Mouse (Mus musculus): Measurements from ENCODE around the gene Col25a1. TPM values are rescaled to one million over a fixed set of nuclear protein-coding genes. Genes with fewer than 3 reads are reported as not detected.

Gene Col25a1
- polyA plus RNA-seq, 1 experiment: 3.7 TPM

DNA sequence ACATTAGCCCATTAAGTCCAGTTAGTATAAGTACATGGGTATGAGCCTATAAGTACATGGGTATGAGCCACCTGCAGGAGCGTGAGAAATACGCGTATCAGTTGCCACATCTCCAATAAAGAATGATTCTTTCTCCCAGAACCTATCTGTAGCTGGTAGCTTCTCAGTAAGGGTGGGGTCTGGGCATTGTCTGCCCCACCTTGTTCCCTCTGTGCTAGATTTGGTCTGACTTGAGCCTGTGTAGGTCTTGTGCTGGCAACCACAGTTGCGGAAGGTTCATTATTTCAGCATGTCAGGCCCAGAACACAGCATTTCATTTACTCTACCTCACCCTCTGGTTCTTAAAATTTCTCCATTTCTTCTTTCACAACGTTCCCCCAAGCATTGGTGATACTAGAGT, 250.4 kb downstream of the Col25a1 start:
- no peak overlapping the region for H3K27ac ChIP-seq (ENCODE audit: insufficient read depth, low read length)
- TF ChIP-seq POLR2A (IDR thresholded peaks at IDR 0.05; ENCODE audit: borderline replicate concordance, insufficient read depth, low read length): no peak
- TF ChIP-seq CTCF (IDR thresholded peaks at IDR 0.05; ENCODE audit: borderline replicate concordance, insufficient read depth, low read depth, low read length): no peak
- H3K4me1 ChIP-seq (ENCODE audit: control insufficient read depth, insufficient read depth, low read length): no peaks in the 10 kb centered on the region
- no peaks in the 10 kb centered on the region for H3K27me3 ChIP-seq (ENCODE audit: control insufficient read depth, insufficient read depth, low read length)
- no peak overlapping the region for H3K4me3 ChIP-seq (replicated peaks; ENCODE audit: insufficient read depth, low read depth, low read length)
- no peak for DNase-seq
- WGBS: 90% methylated on average over 5 of the region's 5 CpGs

DNA sequence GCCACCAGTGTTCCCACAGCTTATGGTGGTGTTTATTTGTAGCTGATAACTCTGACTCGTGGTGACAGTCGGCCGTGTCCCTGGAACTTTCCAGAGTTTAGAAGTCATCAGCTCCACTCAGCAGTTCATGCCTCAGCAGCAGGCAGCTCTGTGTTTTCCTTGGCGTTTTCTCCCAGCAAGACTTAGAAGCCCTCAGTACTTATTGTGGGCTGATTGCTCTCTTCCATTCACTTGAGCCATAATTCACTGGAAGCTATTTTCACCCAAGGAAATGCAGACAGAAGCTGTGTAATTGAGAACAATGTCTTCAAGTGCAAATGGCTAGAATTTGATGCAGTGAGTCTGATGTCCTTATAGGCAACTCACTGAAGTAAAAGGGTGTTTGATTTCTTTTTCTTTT, 254.6 kb downstream of the Col25a1 start:
- TF ChIP-seq POLR2A (IDR thresholded peaks at IDR 0.05; ENCODE audit: borderline replicate concordance, insufficient read depth, low read length) (no peak), CTCF (IDR thresholded peaks at IDR 0.05; ENCODE audit: borderline replicate concordance, insufficient read depth, low read depth, low read length) (no peak)
- no peak for DNase-seq
- Histone ChIP-seq H3K27ac (ENCODE audit: insufficient read depth, low read length) (no peak overlapping the region), H3K4me3 (replicated peaks; ENCODE audit: insufficient read depth, low read depth, low read length) (no peak overlapping the region), H3K4me1 (ENCODE audit: control insufficient read depth, insufficient read depth, low read length) (no peaks in the 10 kb centered on the region), H3K27me3 (ENCODE audit: control insufficient read depth, insufficient read depth, low read length) (no peaks in the 10 kb centered on the region)
- WGBS: 80% methylated on average over 4 of the region's 4 CpGs

DNA sequence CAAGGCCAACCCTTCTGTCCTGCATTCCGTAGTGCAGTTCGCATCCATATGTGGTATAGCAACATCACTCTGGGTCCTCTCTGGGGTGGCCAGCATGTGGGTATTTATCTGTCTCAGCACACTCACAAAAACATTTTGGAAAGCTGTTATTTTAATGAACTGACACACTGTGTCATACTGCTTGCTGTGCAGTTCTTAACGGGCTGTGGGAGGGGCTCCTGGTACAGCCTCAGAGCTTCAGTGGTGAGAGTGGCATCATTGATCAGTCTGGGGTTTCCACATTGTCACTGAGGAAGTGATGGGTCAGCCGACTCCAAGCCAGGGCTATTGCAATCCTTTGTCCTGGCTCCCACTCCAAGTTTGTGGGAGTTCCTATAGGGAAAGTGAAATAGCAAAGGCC, 255.9 kb downstream of the Col25a1 start:
- Histone ChIP-seq H3K27ac (ENCODE audit: insufficient read depth, low read length) (no peak overlapping the region), H3K27me3 (ENCODE audit: control insufficient read depth, insufficient read depth, low read length) (no peaks in the 10 kb centered on the region)
- 75% methylated on average over 4 of the region's 4 CpGs for WGBS

DNA sequence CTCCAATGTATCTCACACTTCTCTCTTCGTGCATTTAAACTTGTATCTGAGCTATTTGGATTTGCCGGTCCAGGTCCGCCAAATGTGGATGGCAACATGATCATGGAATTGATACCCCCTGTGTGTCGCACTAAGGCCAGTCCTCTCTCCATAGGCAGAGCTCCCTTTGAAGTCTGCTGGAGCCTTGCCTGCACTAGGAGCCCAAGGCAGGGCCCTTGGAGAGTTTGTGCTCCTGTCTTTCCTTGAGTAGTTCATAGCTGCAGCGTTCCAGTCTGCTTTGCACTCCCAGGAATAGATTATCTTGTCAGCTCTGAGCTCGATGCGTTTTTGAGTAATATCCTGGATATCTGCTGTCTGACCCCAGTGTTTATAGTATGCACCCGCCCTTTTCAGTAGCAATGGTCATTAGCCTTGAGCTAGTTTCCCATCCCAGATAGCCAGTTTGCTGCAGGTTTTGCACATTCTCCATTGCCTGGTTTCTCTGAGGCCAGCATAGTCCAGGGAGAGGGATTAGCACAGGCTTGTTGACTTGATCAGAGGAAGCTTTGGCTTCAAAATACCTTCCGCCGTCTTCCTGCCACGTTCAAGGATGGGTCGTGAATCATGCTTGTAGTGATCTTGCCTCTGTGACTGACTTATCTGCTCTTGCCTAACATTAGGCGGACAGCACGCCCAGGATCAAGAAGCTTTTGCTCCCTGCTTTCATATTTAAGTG, 258.1 kb downstream of the Col25a1 start:
- Histone ChIP-seq H3K4me1 (ENCODE audit: control insufficient read depth, insufficient read depth, low read length) (no peaks in the 10 kb centered on the region), H3K27me3 (ENCODE audit: control insufficient read depth, insufficient read depth, low read length) (no peaks in the 10 kb centered on the region), H3K27ac (ENCODE audit: insufficient read depth, low read length) (no peak overlapping the region), H3K4me3 (replicated peaks; ENCODE audit: insufficient read depth, low read depth, low read length) (no peak overlapping the region)
- no peak for DNase-seq
- no peak for TF ChIP-seq POLR2A (IDR thresholded peaks at IDR 0.05; ENCODE audit: borderline replicate concordance, insufficient read depth, low read length)
- no peak for TF ChIP-seq CTCF (IDR thresholded peaks at IDR 0.05; ENCODE audit: borderline replicate concordance, insufficient read depth, low read depth, low read length)
- WGBS: 90% methylated on average over 14 of the region's 14 CpGs

More for the DNA sequence above, 255.9 kb downstream of the Col25a1 start:
- Histone ChIP-seq H3K4me1 (ENCODE audit: control insufficient read depth, insufficient read depth, low read length) (no peaks in the 10 kb centered on the region), H3K4me3 (replicated peaks; ENCODE audit: insufficient read depth, low read depth, low read length) (no peak overlapping the region)
- DNase-seq: no peak
- TF ChIP-seq CTCF (IDR thresholded peaks at IDR 0.05; ENCODE audit: borderline replicate concordance, insufficient read depth, low read depth, low read length): no peak
- no peak for TF ChIP-seq POLR2A (IDR thresholded peaks at IDR 0.05; ENCODE audit: borderline replicate concordance, insufficient read depth, low read length)

DNA sequence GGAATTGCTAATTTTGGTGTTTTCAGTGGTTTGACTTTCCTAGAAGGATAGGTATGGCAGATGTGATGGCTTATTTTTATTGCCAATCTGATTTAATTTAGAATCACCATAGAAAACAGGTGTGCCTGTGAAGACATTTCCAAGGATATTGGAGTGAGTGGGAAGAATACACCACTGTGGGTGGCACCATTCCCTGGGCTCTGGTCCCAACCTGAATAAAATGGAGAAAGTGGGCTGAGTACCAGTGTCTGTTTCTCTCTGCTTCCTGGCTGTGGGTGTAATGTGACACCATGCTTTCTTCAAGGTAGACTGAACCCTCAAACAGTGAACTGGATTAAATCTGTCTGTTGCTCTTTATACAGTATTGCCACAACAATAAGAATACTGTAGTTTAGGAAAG, 265.3 kb downstream of the Col25a1 start:
- DNase-seq: no peak
- H3K27ac ChIP-seq (ENCODE audit: insufficient read depth, low read length): no peak overlapping the region

DNA sequence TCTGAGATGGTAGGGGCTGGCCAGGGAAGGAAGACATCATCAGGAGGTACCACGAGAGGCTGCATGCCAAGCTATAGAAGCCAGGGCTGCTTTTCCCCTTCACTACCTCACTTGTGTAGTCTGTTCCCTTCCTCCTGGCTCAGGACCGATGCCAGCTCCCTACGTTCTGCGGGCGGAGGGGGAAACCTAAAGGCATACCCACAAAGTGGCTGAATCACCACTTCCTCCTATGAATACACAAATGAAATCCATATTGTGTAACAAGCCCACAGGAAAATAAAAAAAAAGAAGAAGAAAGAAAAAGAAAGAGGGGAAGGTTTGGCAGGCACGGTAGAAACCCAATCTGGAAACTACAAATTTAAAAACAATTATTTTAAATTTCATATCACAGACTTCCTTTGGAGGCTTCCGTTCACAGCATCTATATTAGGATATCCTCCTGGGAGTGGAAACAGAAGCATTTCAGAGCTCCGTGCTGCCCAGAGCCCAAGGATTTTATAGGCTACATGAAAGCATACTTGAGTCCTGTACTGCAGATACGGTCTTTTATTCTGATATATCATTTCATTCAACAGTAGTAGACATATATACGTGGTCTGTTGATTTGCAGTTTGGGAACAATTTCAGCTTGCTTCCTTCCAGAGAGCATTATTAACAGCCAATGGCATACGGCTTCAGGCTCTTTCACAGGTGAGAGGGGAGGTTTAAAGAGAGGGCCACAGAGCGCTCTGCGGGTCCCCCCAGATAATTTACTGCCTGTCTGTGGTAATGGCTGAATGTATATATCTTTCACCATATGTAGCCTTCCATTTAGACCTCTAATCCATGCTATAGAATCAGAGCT, 269.6 kb downstream of the Col25a1 start:
- TF ChIP-seq CTCF (IDR thresholded peaks at IDR 0.05; ENCODE audit: borderline replicate concordance, insufficient read depth, low read depth, low read length): no peak
- TF ChIP-seq POLR2A (IDR thresholded peaks at IDR 0.05; ENCODE audit: borderline replicate concordance, insufficient read depth, low read length): no peak
- 60% methylated on average over 13 of the region's 13 CpGs for whole genome bisulfite sequencing
- H3K4me3 ChIP-seq (replicated peaks; ENCODE audit: insufficient read depth, low read depth, low read length): no peak overlapping the region

More for the DNA sequence above, 265.3 kb downstream of the Col25a1 start:
- no peak for TF ChIP-seq CTCF (IDR thresholded peaks at IDR 0.05; ENCODE audit: borderline replicate concordance, insufficient read depth, low read depth, low read length)
- no peak for TF ChIP-seq POLR2A (IDR thresholded peaks at IDR 0.05; ENCODE audit: borderline replicate concordance, insufficient read depth, low read length)
- no peaks in the 10 kb centered on the region for H3K27me3 ChIP-seq (ENCODE audit: control insufficient read depth, insufficient read depth, low read length)
- no peak overlapping the region for H3K4me3 ChIP-seq (replicated peaks; ENCODE audit: insufficient read depth, low read depth, low read length)
- H3K4me1 ChIP-seq (ENCODE audit: control insufficient read depth, insufficient read depth, low read length): no peaks in the 10 kb centered on the region

DNA sequence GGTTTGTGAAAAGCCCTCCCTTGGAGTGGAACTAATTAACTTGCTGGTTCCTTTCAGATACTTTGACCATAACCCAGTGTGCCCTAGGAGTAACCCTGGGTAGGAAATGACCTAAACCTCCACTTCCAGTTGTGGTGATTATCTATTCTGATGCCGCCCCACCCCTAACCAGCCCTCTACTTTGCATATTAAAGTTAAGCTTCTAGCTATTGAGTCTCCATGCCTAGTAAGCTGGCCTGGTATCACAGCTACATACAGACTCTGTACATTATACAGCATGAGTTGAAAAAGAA, 270.2 kb downstream of the Col25a1 start:
- WGBS: 61% methylated on average over 1 of the region's 1 CpGs

More for the DNA sequence above, 269.6 kb downstream of the Col25a1 start:
- Histone ChIP-seq H3K4me1 (ENCODE audit: control insufficient read depth, insufficient read depth, low read length) (no peaks in the 10 kb centered on the region), H3K27me3 (ENCODE audit: control insufficient read depth, insufficient read depth, low read length) (no peaks in the 10 kb centered on the region; the same call in 1 of the 2 replicates), H3K27ac (ENCODE audit: insufficient read depth, low read length) (no peak overlapping the region)
- DNase-seq: no peak

More for the DNA sequence above, 270.2 kb downstream of the Col25a1 start:
- no peak for DNase-seq
- Histone ChIP-seq H3K4me3 (replicated peaks; ENCODE audit: insufficient read depth, low read depth, low read length) (no peak overlapping the region), H3K4me1 (ENCODE audit: control insufficient read depth, insufficient read depth, low read length) (no peaks in the 10 kb centered on the region), H3K27ac (ENCODE audit: insufficient read depth, low read length) (no peak overlapping the region), H3K27me3 (ENCODE audit: control insufficient read depth, insufficient read depth, low read length) (no peaks in the 10 kb centered on the region; the same call in 1 of the 2 replicates)
- no peak for TF ChIP-seq CTCF (IDR thresholded peaks at IDR 0.05; ENCODE audit: borderline replicate concordance, insufficient read depth, low read depth, low read length)
- no peak for TF ChIP-seq POLR2A (IDR thresholded peaks at IDR 0.05; ENCODE audit: borderline replicate concordance, insufficient read depth, low read length)
